Mouse (Mus musculus) midbrain, embryonic 11.5 days (tissue): ENCODE measurements around the gene 1700029P11Rik. TPM values are rescaled to one million over a fixed set of nuclear protein-coding genes. Genes with fewer than 3 reads are reported as not detected.

ENCODE experiments used
- ATAC-seq: fragments of 200-750 bp; cut with Nextera tagmentation; 2 replicates; pipeline ENCODE4 v1.8.0; 2017; ENCODE audit warnings: moderate TSS enrichment, moderate library complexity; ENCODE audit not compliant: low FRiP score
- DNase-seq: peaks from one replicate; pipeline ENCODE4 v3.0.0; 2015; ENCODE audit warnings: low spot score; ENCODE audit errors: missing footprints
- H3K27ac ChIP-seq: fragments of 300-500 bp; sonication (generic); 2 replicates; pipeline ENCODE4 v1.5.1; 2014; ENCODE audit warnings: low read depth, low read length
- H3K27me3 ChIP-seq: fragments of 300-500 bp; sonication (generic); 2 replicates; pipeline ENCODE4 v1.6.1; 2014; ENCODE audit warnings: mild to moderate bottlenecking, low read length, moderate library complexity, mixed read lengths; ENCODE audit not compliant: control insufficient read depth, insufficient read depth
- H3K36me3 ChIP-seq: fragments of 300-500 bp; sonication (generic); 2 replicates; pipeline ENCODE4 v1.6.1; 2014; ENCODE audit warnings: mild to moderate bottlenecking, low read length, moderate library complexity, mixed read lengths; ENCODE audit not compliant: control insufficient read depth, insufficient read depth
- H3K4me1 ChIP-seq: fragments of 300-500 bp; sonication (generic); 2 replicates; pipeline ENCODE4 v1.6.1; 2014; ENCODE audit warnings: low read length; ENCODE audit not compliant: control insufficient read depth, insufficient read depth
- H3K4me2 ChIP-seq: fragments of 300-500 bp; sonication (generic); 2 replicates; pipeline ENCODE4 v1.6.1; 2014; ENCODE audit warnings: mild to moderate bottlenecking, moderate library complexity
- H3K4me3 ChIP-seq: fragments of 300-500 bp; sonication (generic); 2 replicates; pipeline ENCODE4 v1.5.1; 2014; ENCODE audit warnings: low read depth, low read length
- H3K9ac ChIP-seq: fragments of 300-500 bp; sonication (generic); 2 replicates; pipeline ENCODE4 v1.6.1; 2014; ENCODE audit warnings: low read length
- H3K9me3 ChIP-seq: fragments of 300-500 bp; sonication (generic); 2 replicates; pipeline ENCODE4 v1.6.1; 2016; ENCODE audit warnings: low read length; ENCODE audit not compliant: control insufficient read depth
- WGBS: fragments of 180-500 bp; shearing (Covaris S2); extraction: QIAGEN DNeasy Blood & Tissue Kit; methylation state at CpG from one replicate; pipeline ENCODE4 v1.1.7; 2014; 5-methylcytosine and 5-hydroxymethylcytosine counted together
- polyA plus RNA-seq: library from polyadenylated mRNA; unstranded; fragments of >200 nt; fragmentation: Nextera tagmentation; extraction: Ambion mirVana; gene quantifications from 2 replicates; pipeline ENCODE4 v1.2.1, GENCODE M21; 2014

1700029P11Rik gene
- polyA plus RNA-seq, 1 experiment from 2014 or later: not detected

DNA sequence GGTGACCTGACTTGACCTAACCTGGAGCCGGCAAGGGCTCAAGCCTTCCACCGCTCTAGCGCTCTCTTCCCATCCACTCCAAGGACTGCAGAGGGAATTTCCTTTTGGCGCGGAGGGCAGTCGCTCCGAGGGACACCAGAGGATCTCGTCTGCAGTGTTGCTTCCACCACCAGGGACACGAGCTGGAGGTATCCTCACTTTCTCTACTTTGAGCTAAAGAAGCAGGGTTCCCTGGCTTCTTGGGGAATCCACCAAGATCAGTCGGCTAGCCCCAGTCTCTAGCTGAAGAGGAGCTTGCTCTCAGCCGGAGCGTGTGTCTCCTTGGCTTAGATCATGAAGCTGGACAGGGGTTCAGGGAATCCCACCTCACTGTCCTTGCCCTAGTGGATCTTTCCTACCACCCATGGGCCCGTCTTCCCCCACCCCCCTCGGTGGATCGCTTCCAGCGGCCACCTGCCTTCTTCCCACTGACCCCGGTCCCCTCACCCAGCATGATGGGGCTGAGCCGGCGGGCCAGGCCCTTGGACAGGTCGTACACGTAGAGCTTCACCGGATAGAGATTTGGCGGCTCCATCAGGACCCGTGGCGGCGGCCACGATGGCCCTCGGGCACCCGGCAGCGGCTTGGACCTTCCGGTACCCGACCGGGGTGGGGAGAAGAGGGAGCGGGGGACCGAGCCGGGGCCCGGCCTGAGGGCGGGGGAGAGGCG is 35.2 kb downstream of the 1700029P11Rik start:
- WGBS: under 1% methylated on average over 39 of the region's 39 CpGs
- peak overlapping the region; percentile 82 for H3K9ac ChIP-seq
- H3K27me3 ChIP-seq: no peaks in the 10 kb centered on the region
- H3K36me3 ChIP-seq: no peaks in the 10 kb centered on the region
- peak overlapping the region; percentile 35; the same call in 1 of the 2 replicates for H3K27ac ChIP-seq
- ATAC-seq: peak; percentile 3
- peak overlapping the region; percentile 87 for H3K4me3 ChIP-seq
- H3K4me1 ChIP-seq: peaks cover 14% of the 10 kb centered on the region; the same call in 1 of the 2 replicates
- peak overlapping the region; percentile 98 for H3K4me2 ChIP-seq
- H3K9me3 ChIP-seq: no peaks in the 10 kb centered on the region
- peak; percentile 93 for DNase-seq

- Histone ChIP-seq H3K4me2 (peak overlapping the region; percentile 98), H3K27ac (peak overlapping the region; percentile 35; the same call in 1 of the 2 replicates), H3K27me3 (no peaks in the 10 kb centered on the region), H3K36me3 (no peaks in the 10 kb centered on the region), H3K9ac (peak overlapping the region; percentile 82), H3K4me1 (peaks cover 14% of the 10 kb centered on the region; the same call in 1 of the 2 replicates), H3K4me3 (peak overlapping the region; percentile 87), H3K9me3 (no peaks in the 10 kb centered on the region)
- ATAC-seq: peak; percentile 97
- WGBS: under 1% methylated on average over 53 of the region's 53 CpGs
- DNase-seq: peak; percentile 100
Observed at GRCm38 (mm10) chr15:82016101-82016808, 35.9 kb downstream of the 1700029P11Rik start.

DNA sequence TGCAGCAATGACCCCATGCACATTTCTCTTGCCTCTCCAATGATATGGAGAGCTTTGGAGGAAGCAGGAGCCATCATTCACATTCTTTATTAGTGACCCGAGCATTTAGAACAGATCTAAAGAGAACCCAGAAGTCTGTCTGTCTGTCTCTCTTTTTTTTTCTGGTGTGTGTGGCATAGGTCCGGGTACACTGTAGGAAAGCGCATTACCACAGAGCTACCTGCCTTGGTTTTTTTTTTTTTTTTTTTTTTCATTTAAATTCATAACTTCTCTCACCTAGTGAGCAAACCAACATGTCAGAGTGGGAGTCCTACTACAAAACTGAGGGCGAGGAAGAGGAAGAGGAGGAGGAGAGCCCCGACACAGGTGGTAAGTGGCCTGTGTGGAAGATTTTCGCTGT is 36.5 kb downstream of the 1700029P11Rik start:
- peak overlapping the region; percentile 87 for H3K4me3 ChIP-seq
- H3K4me2 ChIP-seq: peak overlapping the region; percentile 98
- H3K36me3 ChIP-seq: no peaks in the 10 kb centered on the region
- no peak for ATAC-seq
- H3K9me3 ChIP-seq: no peaks in the 10 kb centered on the region
- 0 out of 2 replicates have a peak overlapping the region, but pooled peaks have one; percentile 35 for H3K27ac ChIP-seq
- WGBS: 28% methylated on average over 6 of the region's 6 CpGs
- DNase-seq: no peak
- peaks cover 14% of the 10 kb centered on the region; the same call in 1 of the 2 replicates for H3K4me1 ChIP-seq
- peak overlapping the region; percentile 69 for H3K9ac ChIP-seq
- no peaks in the 10 kb centered on the region for H3K27me3 ChIP-seq

GRCm38 (mm10) chr15:82017461-82017860 is 37.1 kb downstream of the 1700029P11Rik start:
- Histone ChIP-seq H3K4me3 (no peak overlapping the region), H3K9ac (no peak overlapping the region), H3K4me2 (no peak overlapping the region), H3K4me1 (peaks cover 14% of the 10 kb centered on the region; the same call in 1 of the 2 replicates), H3K27ac (no peak overlapping the region), H3K9me3 (no peaks in the 10 kb centered on the region), H3K27me3 (no peaks in the 10 kb centered on the region), H3K36me3 (peaks cover under 1% of the 10 kb centered on the region; the same call in 1 of the 2 replicates)
- DNase-seq: peak; percentile 61
- 82% methylated on average over 4 of the region's 4 CpGs for WGBS
- no peak for ATAC-seq

DNA sequence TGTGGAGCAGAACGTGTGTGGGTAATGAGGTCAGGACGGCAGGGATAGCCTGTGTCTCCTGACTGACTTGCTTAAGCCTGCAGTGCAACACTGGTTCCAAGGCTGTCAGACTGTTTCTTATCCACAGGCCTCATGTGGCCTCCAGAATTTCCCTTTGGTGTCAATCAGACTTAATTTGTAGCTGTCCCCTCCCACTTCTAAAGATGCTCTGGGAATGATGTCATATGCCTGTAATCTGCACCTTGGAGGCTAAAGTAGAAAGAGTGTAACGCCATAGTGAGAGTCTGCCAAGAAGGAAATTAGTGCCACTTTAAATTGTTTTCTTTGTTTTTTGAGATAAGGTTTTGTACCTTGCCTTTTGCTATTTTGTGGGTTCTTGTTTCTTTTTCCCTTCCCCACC is 38.9 kb downstream of the 1700029P11Rik start:
- WGBS: 92% methylated on average over 3 of the region's 3 CpGs

DNA sequence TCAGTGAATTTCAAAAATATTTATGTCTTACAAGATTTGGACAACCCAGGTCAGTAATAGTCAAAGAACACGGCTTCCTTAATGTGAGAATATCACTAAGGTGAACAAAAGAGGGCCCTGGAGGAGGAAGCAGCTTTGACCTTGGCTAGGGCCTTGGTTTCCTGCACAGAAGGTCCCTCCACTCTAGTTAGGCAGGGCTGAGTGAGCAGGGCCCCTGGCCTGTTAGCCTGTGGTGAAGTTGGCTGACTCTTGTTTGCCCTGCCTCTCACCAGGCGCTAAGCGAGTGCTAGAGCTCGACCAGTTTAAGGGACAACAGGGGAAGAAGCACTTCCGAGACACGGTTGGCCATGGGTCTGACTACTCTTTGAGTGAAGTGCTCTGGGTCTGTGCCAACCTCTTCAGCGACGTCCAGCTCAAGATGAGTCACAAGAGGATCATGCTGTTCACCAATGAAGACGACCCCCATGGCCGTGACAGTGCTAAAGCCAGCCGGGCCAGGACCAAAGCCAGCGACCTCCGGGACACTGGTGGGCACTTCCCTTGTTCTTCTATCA is 42.3 kb downstream of the 1700029P11Rik start:
- peak; percentile 45 for DNase-seq
- ATAC-seq: no peak
- 90% methylated on average over 13 of the region's 13 CpGs for whole genome bisulfite sequencing
- H3K36me3 ChIP-seq: peaks cover 15% of the 10 kb centered on the region
- no peak overlapping the region for H3K27ac ChIP-seq
- H3K4me1 ChIP-seq: no peaks in the 10 kb centered on the region
- no peaks in the 10 kb centered on the region for H3K27me3 ChIP-seq
- H3K4me3 ChIP-seq: no peak overlapping the region
- no peaks in the 10 kb centered on the region for H3K9me3 ChIP-seq
- H3K4me2 ChIP-seq: no peak overlapping the region
- H3K9ac ChIP-seq: no peak overlapping the region

More for the DNA sequence above, 38.9 kb downstream of the 1700029P11Rik start:
- no peaks in the 10 kb centered on the region for H3K27me3 ChIP-seq
- no peak overlapping the region for H3K9ac ChIP-seq
- H3K4me2 ChIP-seq: no peak overlapping the region
- no peak overlapping the region for H3K27ac ChIP-seq
- ATAC-seq (no peak), DNase-seq (no peak)
- peaks cover 5% of the 10 kb centered on the region; the same call in 1 of the 2 replicates for H3K36me3 ChIP-seq
- peaks cover 12% of the 10 kb centered on the region; the same call in 1 of the 2 replicates for H3K4me1 ChIP-seq
- H3K9me3 ChIP-seq: no peaks in the 10 kb centered on the region
- no peak overlapping the region for H3K4me3 ChIP-seq

GRCm38 (mm10) chr15:82023965-82024635 is 43.8 kb downstream of the 1700029P11Rik start:
- H3K9me3 ChIP-seq: no peaks in the 10 kb centered on the region
- H3K36me3 ChIP-seq: peaks cover 16% of the 10 kb centered on the region
- ATAC-seq (no peak), DNase-seq (peak; percentile 44)
- H3K27me3 ChIP-seq: no peaks in the 10 kb centered on the region
- no peak overlapping the region for H3K9ac ChIP-seq
- H3K4me3 ChIP-seq: no peak overlapping the region
- no peaks in the 10 kb centered on the region for H3K4me1 ChIP-seq
- H3K27ac ChIP-seq: no peak overlapping the region
- no peak overlapping the region for H3K4me2 ChIP-seq
- 94% methylated on average over 6 of the region's 6 CpGs for WGBS

GRCm38 (mm10) chr15:82027276-82027675 is 46.9 kb downstream of the 1700029P11Rik start:
- Histone ChIP-seq H3K9ac (no peak overlapping the region), H3K27ac (no peak overlapping the region), H3K9me3 (no peaks in the 10 kb centered on the region), H3K4me2 (no peak overlapping the region), H3K4me1 (no peaks in the 10 kb centered on the region), H3K36me3 (peaks cover 20% of the 10 kb centered on the region), H3K27me3 (no peaks in the 10 kb centered on the region), H3K4me3 (no peak overlapping the region)
- WGBS: 92% methylated on average over 7 of the region's 7 CpGs
- ATAC-seq (no peak), DNase-seq (peak; percentile 26)
